Mouse (Mus musculus): ENCODE results near the gene Dysf. TPM values are rescaled to one million over a fixed set of nuclear protein-coding genes. Genes with fewer than 3 reads are reported as not detected.

Dysf gene
- polyA plus RNA-seq, 1 experiment, result 20.7 TPM

DNA sequence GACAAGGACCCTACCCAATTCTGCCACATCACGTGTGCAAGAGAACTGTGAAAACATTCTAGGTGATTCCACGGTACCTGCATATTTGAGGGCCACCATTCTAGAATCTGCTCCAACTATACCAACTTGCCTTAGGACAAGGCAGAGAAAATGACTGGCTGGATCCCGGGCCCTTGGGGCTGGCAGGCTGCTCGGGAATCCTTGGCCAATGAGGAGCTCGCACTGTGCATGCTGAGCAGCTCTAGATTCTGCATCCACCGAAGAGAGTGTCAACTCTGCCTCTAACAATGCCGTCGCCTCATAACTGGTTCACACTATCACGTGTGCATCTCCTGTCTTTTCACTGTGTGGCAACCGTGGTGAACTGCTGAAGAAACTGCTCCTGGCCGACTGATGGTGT lies 128.0 kb downstream of the Dysf start:
- Histone ChIP-seq H3K27ac (ENCODE audit: insufficient read depth, low read depth, low read length) (no peak overlapping the region), H3K36me3 (ENCODE audit: control insufficient read depth, insufficient read depth, low read length) (no peaks in the 10 kb centered on the region), H3K4me1 (ENCODE audit: control insufficient read depth, insufficient read depth, low read length) (peaks cover 2% of the 10 kb centered on the region; the same call in 1 of the 2 replicates), H3K27me3 (replicated peaks; ENCODE audit: control insufficient read depth, insufficient read depth, low read length) (no peaks in the 10 kb centered on the region), H3K4me3 (ENCODE audit: insufficient read depth, low read depth, low read length) (no peak overlapping the region)
- 91% methylated on average over 11 of the region's 11 CpGs for WGBS
- no peak for DNase-seq
- TF ChIP-seq CTCF (conservative IDR thresholded peaks at IDR 0.05; ENCODE audit: insufficient read depth, insufficient read length, low read depth, low read length), result no peak
- no peak for TF ChIP-seq POLR2A (IDR thresholded peaks at IDR 0.05; ENCODE audit: low read depth, low read length)

DNA sequence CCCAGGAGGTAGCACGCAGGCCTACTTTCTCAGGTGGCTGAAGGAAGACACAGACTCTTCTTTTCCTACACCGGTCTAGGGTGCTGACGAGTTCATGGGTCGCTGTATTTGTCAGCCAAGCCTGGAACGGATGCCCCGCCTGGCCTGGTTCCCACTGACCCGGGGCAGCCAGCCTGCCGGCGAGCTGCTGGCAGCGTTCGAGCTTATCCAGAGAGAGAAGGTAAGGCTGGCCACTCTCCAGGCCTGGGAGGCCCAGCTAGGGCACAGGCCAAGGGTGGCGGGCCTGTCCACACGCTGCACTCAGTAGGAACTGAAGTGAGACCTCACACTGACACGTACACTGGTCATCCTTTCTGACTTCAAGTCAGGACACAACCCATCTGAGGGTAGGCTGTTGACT lies 131.5 kb downstream of the Dysf start:
- no peak overlapping the region for H3K4me3 ChIP-seq (ENCODE audit: insufficient read depth, low read depth, low read length)
- TF ChIP-seq POLR2A (IDR thresholded peaks at IDR 0.05; ENCODE audit: low read depth, low read length) (no peak), CTCF (conservative IDR thresholded peaks at IDR 0.05; ENCODE audit: insufficient read depth, insufficient read length, low read depth, low read length) (no peak)
- no peaks in the 10 kb centered on the region for H3K36me3 ChIP-seq (ENCODE audit: control insufficient read depth, insufficient read depth, low read length)
- H3K27ac ChIP-seq (ENCODE audit: insufficient read depth, low read depth, low read length), result no peak overlapping the region
- 31% methylated on average over 14 of the region's 14 CpGs for WGBS
- H3K4me1 ChIP-seq (ENCODE audit: control insufficient read depth, insufficient read depth, low read length), result peaks cover 2% of the 10 kb centered on the region; the same call in 1 of the 2 replicates
- peak; percentile 97 for DNase-seq
- no peaks in the 10 kb centered on the region for H3K27me3 ChIP-seq (replicated peaks; ENCODE audit: control insufficient read depth, insufficient read depth, low read length)

DNA sequence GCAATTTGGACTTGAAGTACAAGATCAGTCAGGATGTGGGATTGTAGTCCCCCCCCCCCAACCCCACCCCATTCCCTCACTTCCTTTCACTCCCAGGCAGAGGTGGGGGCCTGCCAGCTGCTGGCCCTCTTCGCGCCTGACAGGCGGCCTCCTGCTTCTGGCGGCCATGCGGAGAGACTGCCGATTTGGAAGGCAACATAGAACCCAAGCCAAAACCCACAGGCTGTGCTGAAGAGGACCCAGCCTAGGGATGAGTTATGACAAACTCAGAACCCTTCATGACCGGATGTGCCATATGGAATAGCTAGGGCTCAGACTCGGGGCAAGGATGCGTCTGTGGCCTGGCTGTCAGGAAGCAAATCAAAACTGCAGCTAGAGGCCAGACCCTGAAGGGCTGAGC lies 134.1 kb downstream of the Dysf start:
- DNase-seq, result peak; percentile 63
- 54% methylated on average over 9 of the region's 9 CpGs for WGBS
- TF ChIP-seq POLR2A (IDR thresholded peaks at IDR 0.05; ENCODE audit: low read depth, low read length), result no peak
- Histone ChIP-seq H3K4me3 (ENCODE audit: insufficient read depth, low read depth, low read length) (no peak overlapping the region), H3K27me3 (replicated peaks; ENCODE audit: control insufficient read depth, insufficient read depth, low read length) (no peaks in the 10 kb centered on the region), H3K4me1 (ENCODE audit: control insufficient read depth, insufficient read depth, low read length) (peaks cover 2% of the 10 kb centered on the region; the same call in 1 of the 2 replicates), H3K36me3 (ENCODE audit: control insufficient read depth, insufficient read depth, low read length) (no peaks in the 10 kb centered on the region), H3K27ac (ENCODE audit: insufficient read depth, low read depth, low read length) (no peak overlapping the region)

DNA sequence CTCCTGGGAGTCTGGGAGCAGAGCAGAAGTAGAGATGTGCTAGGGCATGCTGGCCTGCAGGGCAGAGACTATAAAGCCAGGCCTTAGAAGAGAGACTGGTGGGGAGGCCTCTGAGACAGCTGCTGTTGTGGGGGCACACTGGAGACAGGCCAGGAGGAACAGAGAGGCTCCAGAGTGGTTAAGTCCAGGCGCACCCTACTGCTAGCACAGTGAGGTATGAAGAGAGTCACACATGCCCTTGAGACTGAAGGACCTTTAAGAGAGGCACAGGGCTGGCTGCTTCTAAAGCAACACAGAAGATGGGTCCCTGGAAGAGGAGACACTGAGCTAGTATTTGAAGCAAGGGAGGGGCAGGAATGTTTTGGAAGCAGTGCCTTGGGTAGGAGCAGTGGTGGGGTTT lies 134.9 kb downstream of the Dysf start:
- no peak for TF ChIP-seq POLR2A (IDR thresholded peaks at IDR 0.05; ENCODE audit: low read depth, low read length)
- no peak for TF ChIP-seq CTCF (conservative IDR thresholded peaks at IDR 0.05; ENCODE audit: insufficient read depth, insufficient read length, low read depth, low read length)
- 97% methylated on average over 1 of the region's 1 CpGs for WGBS
- DNase-seq, result no peak
- Histone ChIP-seq H3K36me3 (ENCODE audit: control insufficient read depth, insufficient read depth, low read length) (no peaks in the 10 kb centered on the region), H3K27me3 (replicated peaks; ENCODE audit: control insufficient read depth, insufficient read depth, low read length) (no peaks in the 10 kb centered on the region), H3K27ac (ENCODE audit: insufficient read depth, low read depth, low read length) (no peak overlapping the region), H3K4me1 (ENCODE audit: control insufficient read depth, insufficient read depth, low read length) (peaks cover 2% of the 10 kb centered on the region; the same call in 1 of the 2 replicates), H3K4me3 (ENCODE audit: insufficient read depth, low read depth, low read length) (no peak overlapping the region)

DNA sequence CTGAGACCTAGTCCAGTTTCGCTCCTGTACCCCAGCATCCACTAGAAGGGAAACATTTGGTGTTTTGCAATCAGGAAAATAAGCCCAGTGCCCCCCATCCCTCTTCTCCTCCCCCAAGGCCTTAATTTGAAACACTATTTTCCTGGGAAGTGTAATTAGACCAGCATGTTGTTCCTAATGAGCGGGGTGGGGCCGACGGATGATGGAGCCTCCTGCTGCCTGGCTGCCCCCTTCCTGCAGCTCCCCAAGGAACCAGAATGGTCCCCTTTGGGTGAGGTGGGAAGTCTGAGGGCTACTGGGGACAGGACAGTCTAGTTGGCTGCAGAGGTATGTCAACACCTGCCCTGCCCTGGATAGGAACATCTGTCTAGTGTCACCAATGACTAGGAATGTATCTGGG lies 136.0 kb downstream of the Dysf start:
- TF ChIP-seq CTCF (conservative IDR thresholded peaks at IDR 0.05; ENCODE audit: insufficient read depth, insufficient read length, low read depth, low read length) (no peak), POLR2A (IDR thresholded peaks at IDR 0.05; ENCODE audit: low read depth, low read length) (no peak)
- H3K27me3 ChIP-seq (replicated peaks; ENCODE audit: control insufficient read depth, insufficient read depth, low read length), result no peaks in the 10 kb centered on the region
- 95% methylated on average over 4 of the region's 4 CpGs for WGBS
- no peaks in the 10 kb centered on the region for H3K36me3 ChIP-seq (ENCODE audit: control insufficient read depth, insufficient read depth, low read length)
- H3K27ac ChIP-seq (ENCODE audit: insufficient read depth, low read depth, low read length), result no peak overlapping the region
- H3K4me3 ChIP-seq (ENCODE audit: insufficient read depth, low read depth, low read length), result no peak overlapping the region
- H3K4me1 ChIP-seq (ENCODE audit: control insufficient read depth, insufficient read depth, low read length), result peaks cover 2% of the 10 kb centered on the region; the same call in 1 of the 2 replicates
- no peak for DNase-seq

DNA sequence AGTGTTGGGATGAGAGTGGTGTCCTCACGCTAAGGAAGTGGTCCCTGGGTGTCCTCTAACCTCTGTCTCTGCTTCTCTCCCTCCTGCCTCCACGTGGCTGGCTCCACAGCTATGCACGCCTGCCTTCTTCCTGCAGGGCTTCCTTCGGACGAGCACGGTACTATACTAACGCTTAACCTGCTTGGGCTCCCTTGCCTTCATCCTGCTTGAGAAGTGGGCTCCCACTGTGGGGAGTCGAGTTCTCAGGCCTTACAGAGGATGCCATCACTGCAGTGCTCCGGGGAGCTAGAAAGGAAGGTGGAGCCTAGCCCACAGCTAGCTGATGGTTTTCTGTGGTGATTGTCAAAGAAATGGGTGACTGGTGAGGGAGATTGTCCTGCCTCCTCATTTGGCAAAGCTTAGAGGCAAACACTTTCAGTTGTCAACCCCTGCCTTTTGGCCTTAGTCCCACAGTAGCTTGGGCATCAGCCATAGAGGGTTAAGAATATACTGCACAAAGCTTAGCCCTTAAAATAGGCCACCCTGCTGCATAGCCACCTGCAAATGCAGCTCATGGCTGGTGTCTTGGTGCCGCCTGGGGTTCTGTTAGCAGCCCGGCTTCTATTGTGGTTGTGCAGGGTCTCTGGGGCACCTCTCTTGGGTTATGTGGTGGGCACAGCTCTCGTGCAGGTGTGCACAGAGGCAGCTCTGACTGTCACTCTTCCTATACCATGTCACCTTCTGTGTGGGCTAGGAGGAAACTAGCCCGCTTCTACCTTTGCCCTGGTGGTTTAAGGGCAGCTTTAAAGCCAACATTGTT lies 139.0 kb downstream of the Dysf start:
- TF ChIP-seq CTCF (conservative IDR thresholded peaks at IDR 0.05; ENCODE audit: insufficient read depth, insufficient read length, low read depth, low read length) (no peak), POLR2A (IDR thresholded peaks at IDR 0.05; ENCODE audit: low read depth, low read length) (no peak)
- no peaks in the 10 kb centered on the region for H3K4me1 ChIP-seq (ENCODE audit: control insufficient read depth, insufficient read depth, low read length)
- WGBS, result 81% methylated on average over 13 of the region's 13 CpGs
- no peak overlapping the region for H3K27ac ChIP-seq (ENCODE audit: insufficient read depth, low read depth, low read length)
- H3K4me3 ChIP-seq (ENCODE audit: insufficient read depth, low read depth, low read length), result no peak overlapping the region
- no peaks in the 10 kb centered on the region for H3K27me3 ChIP-seq (replicated peaks; ENCODE audit: control insufficient read depth, insufficient read depth, low read length)
- no peak for DNase-seq
- H3K36me3 ChIP-seq (ENCODE audit: control insufficient read depth, insufficient read depth, low read length), result no peaks in the 10 kb centered on the region

DNA sequence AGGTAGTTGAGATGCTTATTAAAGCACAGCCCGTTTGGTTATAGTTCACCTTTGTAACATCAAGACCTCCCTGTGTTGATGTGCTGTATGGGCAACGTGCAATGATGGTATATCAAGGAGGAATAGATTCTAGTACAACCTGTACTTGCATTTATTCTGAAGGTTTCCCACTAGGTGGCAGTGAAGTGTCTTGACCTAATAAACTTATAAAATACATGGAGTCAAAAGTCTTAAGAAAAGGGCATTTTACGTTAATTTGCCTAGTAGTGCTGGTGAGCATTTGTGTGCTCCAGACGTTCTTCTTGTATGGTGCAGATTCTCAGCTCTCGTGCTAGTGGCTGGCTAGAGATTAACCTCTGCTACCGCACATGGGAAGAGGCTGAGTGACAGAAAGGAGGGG lies 140.1 kb downstream of the Dysf start:
- TF ChIP-seq CTCF (conservative IDR thresholded peaks at IDR 0.05; ENCODE audit: insufficient read depth, insufficient read length, low read depth, low read length) (no peak), POLR2A (IDR thresholded peaks at IDR 0.05; ENCODE audit: low read depth, low read length) (no peak)
- Histone ChIP-seq H3K27ac (ENCODE audit: insufficient read depth, low read depth, low read length) (no peak overlapping the region), H3K4me3 (ENCODE audit: insufficient read depth, low read depth, low read length) (no peak overlapping the region), H3K4me1 (ENCODE audit: control insufficient read depth, insufficient read depth, low read length) (no peaks in the 10 kb centered on the region), H3K27me3 (replicated peaks; ENCODE audit: control insufficient read depth, insufficient read depth, low read length) (no peaks in the 10 kb centered on the region), H3K36me3 (ENCODE audit: control insufficient read depth, insufficient read depth, low read length) (no peaks in the 10 kb centered on the region)
- WGBS, result 66% methylated on average over 6 of the region's 6 CpGs
- peak; percentile 39 for DNase-seq

Data from kidney, adult 2 months (tissue).